Mouse (Mus musculus) ES-Bruce4 (cell line): ENCODE results near the gene Rabl6. TPM values are rescaled to one million over a fixed set of nuclear protein-coding genes. Genes with fewer than 3 reads are reported as not detected.

Source experiments
- H3K27ac ChIP-seq: 2 replicates; pipeline ENCODE4 v1.5.1; 2012; ENCODE audit warnings: low read length, inconsistent platforms; ENCODE audit not compliant: insufficient read depth
- H3K27me3 ChIP-seq: 2 replicates; pipeline ENCODE4 v1.6.1; 2012; ENCODE audit warnings: mild to moderate bottlenecking, low read length, inconsistent platforms; ENCODE audit not compliant: control insufficient read depth, poor library complexity, insufficient read depth, severe bottlenecking
- H3K36me3 ChIP-seq: 2 replicates; pipeline ENCODE4 v1.6.1; 2012; ENCODE audit warnings: inconsistent platforms, mild to moderate bottlenecking, low read length, moderate library complexity; ENCODE audit not compliant: control insufficient read depth, poor library complexity, insufficient read depth, severe bottlenecking
- H3K4me1 ChIP-seq: one replicate; pipeline ENCODE4 v1.8.1; 2011; ENCODE audit warnings: low read length; ENCODE audit not compliant: control insufficient read depth, insufficient read depth
- H3K4me3 ChIP-seq: 2 replicates; pipeline ENCODE4 v1.5.1; 2011; ENCODE audit warnings: low read depth, mild to moderate bottlenecking, low read length
- H3K9ac ChIP-seq: 2 replicates; pipeline ENCODE4 v1.6.1; 2012; ENCODE audit warnings: low read depth, mild to moderate bottlenecking, inconsistent platforms; ENCODE audit not compliant: poor library complexity, severe bottlenecking
- H3K9me3 ChIP-seq: replicated peaks from 2 replicates; pipeline ENCODE4 v1.6.1; 2012; ENCODE audit warnings: mild to moderate bottlenecking, low read length, inconsistent platforms; ENCODE audit not compliant: control insufficient read depth, poor library complexity, insufficient read depth, severe bottlenecking
- CTCF ChIP-seq: IDR thresholded peaks from one replicate; pipeline ENCODE4 v1.8.1; 2011; ENCODE audit warnings: low read depth, low read length
- EP300 ChIP-seq: IDR thresholded peaks from 2 replicates; pipeline ENCODE4 v1.6.1; 2011; ENCODE audit warnings: low read depth, low read length; ENCODE audit not compliant: insufficient read depth
- POLR2A ChIP-seq: IDR thresholded peaks from one replicate; pipeline ENCODE4 v1.8.1; 2011; ENCODE audit warnings: low read length; ENCODE audit not compliant: insufficient read depth
- polyA plus RNA-seq: library from polyadenylated mRNA; stranded (reverse); fragments of >200 nt; gene quantifications from 2 replicates; pipeline ENCODE4 v1.2.4, GENCODE M21; 2011; ENCODE audit warnings: low read depth; ENCODE audit not compliant: missing spikeins, insufficient read depth, insufficient read length

Rabl6 gene
- polyA plus RNA-seq, 1 experiment: 80.2 TPM

- no peaks in the 10 kb centered on the region; the same call in 1 of the 2 replicates for H3K36me3 ChIP-seq
- H3K9me3 ChIP-seq: no peaks in the 10 kb centered on the region
- no peaks in the 10 kb centered on the region for H3K4me1 ChIP-seq
- TF ChIP-seq EP300 (no peak), CTCF (no peak)
- H3K27ac ChIP-seq: no peak overlapping the region
- no peaks in the 10 kb centered on the region for H3K27me3 ChIP-seq
- no peak overlapping the region for H3K9ac ChIP-seq
- H3K4me3 ChIP-seq: no peak overlapping the region
Measured at GRCm38 (mm10) chr2:25536531-25536930, 71.8 kb downstream of the Rabl6 start.

- TF ChIP-seq EP300: no peak
- TF ChIP-seq CTCF: no peak
- no peak for TF ChIP-seq POLR2A
- Histone ChIP-seq H3K27ac (no peak overlapping the region), H3K4me1 (no peaks in the 10 kb centered on the region), H3K9ac (no peak overlapping the region), H3K27me3 (no peaks in the 10 kb centered on the region), H3K36me3 (no peaks in the 10 kb centered on the region; the same call in 1 of the 2 replicates), H3K9me3 (no peaks in the 10 kb centered on the region), H3K4me3 (no peak overlapping the region)
Measured at GRCm38 (mm10) chr2:25534866-25535182, 73.5 kb downstream of the Rabl6 start.

- H3K4me1 ChIP-seq: no peaks in the 10 kb centered on the region
- no peaks in the 10 kb centered on the region; the same call in none of the 2 replicates for H3K36me3 ChIP-seq
- no peak overlapping the region for H3K4me3 ChIP-seq
- no peak overlapping the region for H3K27ac ChIP-seq
- H3K9me3 ChIP-seq: no peaks in the 10 kb centered on the region
- no peaks in the 10 kb centered on the region for H3K27me3 ChIP-seq
- H3K9ac ChIP-seq: no peak overlapping the region
- TF ChIP-seq EP300: no peak
- no peak for TF ChIP-seq POLR2A
- TF ChIP-seq CTCF: no peak
Measured at GRCm38 (mm10) chr2:25534178-25534865, 74.0 kb downstream of the Rabl6 start.

GRCm38 (mm10) chr2:25533707-25534106 is 74.6 kb downstream of the Rabl6 start:
- TF ChIP-seq CTCF (no peak), EP300 (no peak), POLR2A (no peak)
- no peak overlapping the region for H3K27ac ChIP-seq
- no peaks in the 10 kb centered on the region for H3K4me1 ChIP-seq
- H3K27me3 ChIP-seq: no peaks in the 10 kb centered on the region
- H3K4me3 ChIP-seq: no peak overlapping the region
- H3K36me3 ChIP-seq: peaks cover 6% of the 10 kb centered on the region
- H3K9me3 ChIP-seq: no peaks in the 10 kb centered on the region
- no peak overlapping the region for H3K9ac ChIP-seq

Other genes with a start within 250 kb of the Rabl6 start
- gene Uap1l1, start 242.8 kb downstream of the Rabl6 start, polyA plus RNA-seq: 49.8 and 51.1 TPM in 2 replicates
- 19.2 and 22.4 TPM in 2 replicates for gene Sapcd2, start 236.2 kb downstream of the Rabl6 start, polyA plus RNA-seq
- 4.2 and 5.6 TPM in 2 replicates for gene Entpd2, start 212.6 kb downstream of the Rabl6 start, polyA plus RNA-seq
- 29.7 and 40.9 TPM in 2 replicates for gene Npdc1, start 209.2 kb downstream of the Rabl6 start, polyA plus RNA-seq
- not detected in 2 replicates for gene Fut7, start 185.3 kb downstream of the Rabl6 start, polyA plus RNA-seq
- gene Abca2, start 179.8 kb downstream of the Rabl6 start, polyA plus RNA-seq: 14.0 and 14.2 TPM in 2 replicates
- gene Clic3, start 151.7 kb downstream of the Rabl6 start, polyA plus RNA-seq: not detected in 2 replicates
- 3.7 and 5.7 TPM in 2 replicates for gene Paxx, start 147.4 kb downstream of the Rabl6 start, polyA plus RNA-seq
- gene Ptgds, start 138.5 kb downstream of the Rabl6 start, polyA plus RNA-seq: 0.57 TPM in 1 of 2 replicates, not detected in the other
- not detected in 2 replicates for gene Lcn12, start 114.6 kb downstream of the Rabl6 start, polyA plus RNA-seq
- 16.4 and 18.4 TPM in 2 replicates for gene Fbxw5, start 107.8 kb downstream of the Rabl6 start, polyA plus RNA-seq
- 3.5 and 4.9 TPM in 2 replicates for gene C8g, start 106.8 kb downstream of the Rabl6 start, polyA plus RNA-seq
- 9.4 and 9.8 TPM in 2 replicates for gene Traf2, start 61.6 kb downstream of the Rabl6 start, polyA plus RNA-seq
- 107 and 122 TPM in 2 replicates for gene Edf1, start 50.7 kb downstream of the Rabl6 start, polyA plus RNA-seq
- 0.65 and 3.7 TPM in 2 replicates for gene Mamdc4, start 33.7 kb downstream of the Rabl6 start, polyA plus RNA-seq
- 37.0 and 47.9 TPM in 2 replicates for gene Phpt1, start 33.3 kb downstream of the Rabl6 start, polyA plus RNA-seq
- gene Ajm1, start 26.8 kb downstream of the Rabl6 start, polyA plus RNA-seq: 0.55 and 0.70 TPM in 2 replicates
- not detected in 2 replicates for gene Ccdc183, start 9.2 kb upstream of the Rabl6 start, polyA plus RNA-seq
- 12.3 and 13.4 TPM in 2 replicates for gene Tmem141, start 13.5 kb upstream of the Rabl6 start, polyA plus RNA-seq
- not detected in 2 replicates for gene Fcna, start 19.5 kb upstream of the Rabl6 start, polyA plus RNA-seq
- gene Lcn8, start 44.6 kb upstream of the Rabl6 start, polyA plus RNA-seq: not detected in 2 replicates
- not detected in 2 replicates for gene Lcn5, start 49.4 kb upstream of the Rabl6 start, polyA plus RNA-seq
- gene Lcn6, start 68.3 kb upstream of the Rabl6 start, polyA plus RNA-seq: not detected in 2 replicates
- not detected in 2 replicates for gene Lcn10, start 74.2 kb upstream of the Rabl6 start, polyA plus RNA-seq
- gene Obp2a, start 91.5 kb upstream of the Rabl6 start, polyA plus RNA-seq: not detected in 2 replicates
- gene Bmyc, start 98.2 kb upstream of the Rabl6 start, polyA plus RNA-seq: 10.5 and 17.0 TPM in 2 replicates
- gene Obp2b, start 128.5 kb upstream of the Rabl6 start, polyA plus RNA-seq: not detected in 2 replicates
- gene Lcn3, start 157.0 kb upstream of the Rabl6 start, polyA plus RNA-seq: not detected in 2 replicates
- gene Lcn11, start 168.5 kb upstream of the Rabl6 start, polyA plus RNA-seq: not detected in 2 replicates
- gene Gm13539, start 173.7 kb upstream of the Rabl6 start, polyA plus RNA-seq: not detected in 2 replicates
- gene Glt6d1, start 207.3 kb upstream of the Rabl6 start, polyA plus RNA-seq: not detected in 2 replicates
- gene Lcn9, start 214.6 kb upstream of the Rabl6 start, polyA plus RNA-seq: not detected in 2 replicates
- not detected in 2 replicates for gene Sohlh1, start 238.7 kb upstream of the Rabl6 start, polyA plus RNA-seq